Mouse (Mus musculus) forebrain, embryonic 15.5 days (tissue): ENCODE data around the gene Smad9. TPM values are rescaled to one million over a fixed set of nuclear protein-coding genes. Genes with fewer than 3 reads are reported as not detected.

Experiments used
- ATAC-seq: fragments of 200-750 bp; cut with Nextera tagmentation; replicated peaks from 2 replicates; pipeline ENCODE4 v1.8.0; 2017; ENCODE audit warnings: mild to moderate bottlenecking, moderate TSS enrichment, moderate library complexity
- H3K27ac ChIP-seq: fragments of 300-500 bp; sonication (generic); replicated peaks from 2 replicates; pipeline ENCODE4 v1.5.1; 2015; ENCODE audit warnings: mild to moderate bottlenecking, inconsistent platforms
- H3K27me3 ChIP-seq: fragments of 300-500 bp; sonication (generic); 2 replicates; pipeline ENCODE4 v1.6.1; 2015; ENCODE audit warnings: inconsistent platforms
- H3K36me3 ChIP-seq: fragments of 300-500 bp; sonication (generic); 2 replicates; pipeline ENCODE4 v1.6.1; 2015; ENCODE audit warnings: mild to moderate bottlenecking, inconsistent platforms
- H3K4me1 ChIP-seq: fragments of 300-500 bp; sonication (generic); 2 replicates; pipeline ENCODE4 v1.6.1; 2015; ENCODE audit warnings: inconsistent platforms
- H3K4me2 ChIP-seq: fragments of 300-500 bp; sonication (generic); replicated peaks from 2 replicates; pipeline ENCODE4 v1.6.1; 2015; ENCODE audit warnings: mild to moderate bottlenecking, inconsistent platforms
- H3K4me3 ChIP-seq: fragments of 300-500 bp; sonication (generic); 2 replicates; pipeline ENCODE4 v1.5.1; 2015; ENCODE audit warnings: mild to moderate bottlenecking, inconsistent platforms
- H3K9ac ChIP-seq: fragments of 300-500 bp; sonication (generic); replicated peaks from 2 replicates; pipeline ENCODE4 v1.6.1; 2015; ENCODE audit warnings: mild to moderate bottlenecking, inconsistent platforms
- H3K9me3 ChIP-seq: fragments of 300-500 bp; sonication (generic); 2 replicates; pipeline ENCODE4 v1.6.1; 2016; ENCODE audit warnings: inconsistent platforms
- WGBS: fragments of 180-500 bp; shearing (Covaris S2); methylation state at CpG from one replicate; pipeline ENCODE4 v1.1.7; 2015; ENCODE audit warnings: mixed read lengths; 5-methylcytosine and 5-hydroxymethylcytosine counted together
- polyA plus RNA-seq: library from polyadenylated mRNA; unstranded; fragments of >200 nt; fragmentation: Nextera tagmentation; extraction: Ambion mirVana; gene quantifications from 2 replicates; pipeline ENCODE4 v1.2.1, GENCODE M21; 2015

Smad9 gene
- polyA plus RNA-seq, 1 experiment from 2014 or later, result 0.25 TPM

GRCm38 (mm10) chr3:54832491-54832890 lies 77.1 kb downstream of the Smad9 start:
- Histone ChIP-seq H3K9me3 (no peaks in the 10 kb centered on the region), H3K27ac (no peak overlapping the region), H3K4me2 (no peak overlapping the region), H3K4me1 (no peaks in the 10 kb centered on the region), H3K27me3 (no peaks in the 10 kb centered on the region), H3K4me3 (no peak overlapping the region), H3K9ac (no peak overlapping the region), H3K36me3 (no peaks in the 10 kb centered on the region)
- no peak for ATAC-seq
- 93% methylated on average over 3 of the region's 3 CpGs for WGBS

GRCm38 (mm10) chr3:54835421-54835820 lies 80.0 kb downstream of the Smad9 start:
- no peaks in the 10 kb centered on the region for H3K27me3 ChIP-seq
- peak overlapping the region; percentile 27; the same call in 1 of the 2 replicates for H3K27ac ChIP-seq
- H3K36me3 ChIP-seq, result no peaks in the 10 kb centered on the region
- H3K9me3 ChIP-seq, result no peaks in the 10 kb centered on the region
- H3K4me2 ChIP-seq, result no peak overlapping the region
- no peaks in the 10 kb centered on the region for H3K4me1 ChIP-seq
- no peak overlapping the region for H3K9ac ChIP-seq
- peak; percentile 83 for ATAC-seq
- WGBS, result 46% methylated on average over 2 of the region's 2 CpGs
- no peak overlapping the region for H3K4me3 ChIP-seq

Other genes starting within 250 kb of the Smad9 start
- gene Supt20, start 62.8 kb upstream of the Smad9 start, polyA plus RNA-seq, result 102 and 105 TPM in 2 replicates
- gene Gm21958, start 41.2 kb upstream of the Smad9 start, polyA plus RNA-seq, result 0.51 and 0.56 TPM in 2 replicates
- gene Exosc8, start 20.2 kb upstream of the Smad9 start, polyA plus RNA-seq, result 91.2 and 93.1 TPM in 2 replicates
- gene Alg5, start 20.0 kb upstream of the Smad9 start, polyA plus RNA-seq, result 51.1 and 51.6 TPM in 2 replicates
- gene Rfxap, start 52.2 kb downstream of the Smad9 start, polyA plus RNA-seq, result 39.0 and 45.7 TPM in 2 replicates
- gene Sertm1, start 160.3 kb downstream of the Smad9 start, polyA plus RNA-seq, result 1.1 and 1.3 TPM in 2 replicates